Mouse (Mus musculus) layer of hippocampus, adult 18-20 months (tissue): ENCODE data around the gene Gemin8. TPM values are rescaled to one million over a fixed set of nuclear protein-coding genes. Genes with fewer than 3 reads are reported as not detected.

ENCODE experiments used
- DNase-seq, 2 experiments: peaks; one replicate each; pipeline ENCODE4 v3.0.0; 2022; ENCODE audit warnings: low spot score in 2 of 2
- long read RNA-seq: library from polyadenylated mRNA; stranded (forward); transcript quantifications from one replicate; pipeline ENCODE4 v2.0.0, GENCODE M21; 2021
- total RNA-seq, 2 experiments: library from RNA; stranded (reverse); gene quantifications; 2 replicates each; pipeline ENCODE4 v1.2.3; 2021

Gemin8 gene
- 10 to 100 TPM; 13.1 to 14.8 TPM for total RNA-seq
- long read RNA-seq, partial matches to known transcripts: 0 of 3 reads
- long read RNA-seq, other reads (novel, unspliced or antisense): 0 of 3 reads

GRCm38 (mm10) chrX:166169892-166170799, at the start of gene Gemin8:
Gene Gemin8, plus strand, starts transcription at chrX:166170454.
- DNase-seq: peak; percentile 93 to 96

- DNase-seq: peak in 1 of 2 experiments; percentile 41
Observed at GRCm38 (mm10) chrX:166147158-166147846, 23.0 kb upstream of the Gemin8 start.

GRCm38 (mm10) chrX:166162773-166163172, 7.5 kb upstream of the Gemin8 start:
- no peak for DNase-seq

GRCm38 (mm10) chrX:166167307-166167706, 2.9 kb upstream of the Gemin8 start:
- peak; percentile 19 to 53 for DNase-seq

- no peak for DNase-seq
Observed at GRCm38 (mm10) chrX:166167923-166168322, 2.3 kb upstream of the Gemin8 start.

GRCm38 (mm10) chrX:166170800-166171738, 815 bp downstream of the Gemin8 start:
- no peak for DNase-seq

- DNase-seq: no peak
Observed at GRCm38 (mm10) chrX:166172041-166172440, 1.8 kb downstream of the Gemin8 start.

GRCm38 (mm10) chrX:166172661-166173060, 2.4 kb downstream of the Gemin8 start:
- DNase-seq: no peak

- DNase-seq: peak; percentile 56
Observed at GRCm38 (mm10) chrX:166173796-166174195, 3.5 kb downstream of the Gemin8 start.

GRCm38 (mm10) chrX:166177929-166178328, 7.7 kb downstream of the Gemin8 start:
- DNase-seq: no peak

- no peak for DNase-seq
Observed at GRCm38 (mm10) chrX:166183094-166183493, 12.8 kb downstream of the Gemin8 start.

GRCm38 (mm10) chrX:166185327-166185913, 15.2 kb downstream of the Gemin8 start:
- no peak for DNase-seq

- DNase-seq: no peak
Observed at GRCm38 (mm10) chrX:166187803-166188202, 17.5 kb downstream of the Gemin8 start.

GRCm38 (mm10) chrX:166196327-166196726, 26.1 kb downstream of the Gemin8 start:
- no peak for DNase-seq

GRCm38 (mm10) chrX:166198266-166198665, 28.0 kb downstream of the Gemin8 start:
- DNase-seq: no peak

GRCm38 (mm10) chrX:166199812-166200211, 29.6 kb downstream of the Gemin8 start:
- DNase-seq: no peak

GRCm38 (mm10) chrX:166214576-166214975, 44.3 kb downstream of the Gemin8 start:
- no peak for DNase-seq

- DNase-seq: peak in 1 of 2 experiments; percentile 28
Observed at GRCm38 (mm10) chrX:166216248-166216647, 46.0 kb downstream of the Gemin8 start.

GRCm38 (mm10) chrX:166216720-166217119, 46.5 kb downstream of the Gemin8 start:
- DNase-seq: peak in 1 of 2 experiments; percentile 53

GRCm38 (mm10) chrX:166219331-166219730, 49.1 kb downstream of the Gemin8 start:
- peak in 1 of 2 experiments; percentile 67 for DNase-seq
